Mouse (Mus musculus) MEL (cell line): ENCODE measurements around the gene Tspan14. TPM values are rescaled to one million over a fixed set of nuclear protein-coding genes. Genes with fewer than 3 reads are reported as not detected.

ENCODE experiments used
- DNase-seq: peaks from one replicate; pipeline ENCODE4 v3.0.0; 2011; ENCODE audit warnings: low read depth, low spot score
- H3K27ac ChIP-seq: 2 replicates; pipeline ENCODE4 v1.5.1; 2012; ENCODE audit warnings: low read depth, mild to moderate bottlenecking, control low read depth, low read length, moderate library complexity; ENCODE audit not compliant: control insufficient read depth
- H3K27me3 ChIP-seq, 2 experiments: fragments of 150-350 bp in 1 of 2; sonication (generic) in 1 of 2; 2 replicates each; pipeline ENCODE4 v1.6.1; 2012; ENCODE audit warnings: low read length in 2 of 2, mild to moderate bottlenecking in 2 of 2, improper control_type of control experiment in 1 of 2, moderate library complexity in 1 of 2; ENCODE audit not compliant: insufficient read depth in 2 of 2, control insufficient read depth in 1 of 2
- H3K36me3 ChIP-seq, 2 experiments: 2 replicates each; pipeline ENCODE4 v1.6.1; 2012 to 2014; ENCODE audit warnings: low read length in 2 of 2, improper control_type of control experiment in 1 of 2, inconsistent platforms in 1 of 2, mild to moderate bottlenecking in 1 of 2; ENCODE audit not compliant: insufficient read depth in 2 of 2, control insufficient read depth in 1 of 2
- H3K4me1 ChIP-seq, 2 experiments: fragments of 150-350 bp in 1 of 2; sonication (generic) in 1 of 2; 2 replicates each; pipeline ENCODE4 v1.6.1; 2012; ENCODE audit warnings: low read length in 2 of 2, improper control_type of control experiment in 1 of 2, mild to moderate bottlenecking in 1 of 2; ENCODE audit not compliant: insufficient read depth in 2 of 2, control insufficient read depth in 1 of 2
- H3K4me3 ChIP-seq, 2 experiments: fragments of 150-350 bp in 1 of 2; sonication (generic) in 1 of 2; 2 replicates each; pipeline ENCODE4 v1.5.1; 2012; ENCODE audit warnings: low read depth in 2 of 2, low read length in 2 of 2, mild to moderate bottlenecking in 2 of 2, moderate library complexity in 2 of 2, control low read depth in 1 of 2, improper control_type of control experiment in 1 of 2; ENCODE audit not compliant: control insufficient read depth in 1 of 2, insufficient read depth in 1 of 2
- H3K79me2 ChIP-seq: 2 replicates; pipeline ENCODE4 v1.6.1; 2012; ENCODE audit warnings: mild to moderate bottlenecking, low read length, moderate library complexity; ENCODE audit not compliant: control insufficient read depth, poor library complexity, insufficient read depth
- H3K9ac ChIP-seq: 2 replicates; pipeline ENCODE4 v1.6.1; 2012; ENCODE audit warnings: low read depth, mild to moderate bottlenecking, control low read depth, low read length, moderate library complexity; ENCODE audit not compliant: control insufficient read depth, poor library complexity, severe bottlenecking
- H3K9me3 ChIP-seq: fragments of 150-350 bp; sonication (generic); replicated peaks from 2 replicates; pipeline ENCODE4 v1.6.1; 2012; ENCODE audit warnings: mild to moderate bottlenecking, low read length, improper control_type of control experiment, moderate library complexity; ENCODE audit not compliant: insufficient read depth
- BHLHE40 ChIP-seq: IDR thresholded peaks from 2 replicates; pipeline ENCODE4 v1.6.1; 2012; ENCODE audit warnings: low read depth, mild to moderate bottlenecking, inconsistent platforms, low read length, improper control_type of control experiment, borderline replicate concordance
- CHD1 ChIP-seq: IDR thresholded peaks from 2 replicates; pipeline ENCODE4 v1.6.1; 2012; ENCODE audit warnings: low read depth, mild to moderate bottlenecking, inconsistent platforms, low read length, improper control_type of control experiment
- CHD2 ChIP-seq: IDR thresholded peaks from 2 replicates; pipeline ENCODE4 v1.6.1; 2011; ENCODE audit warnings: low read length, improper control_type of control experiment
- EP300 ChIP-seq, 2 experiments: IDR thresholded peaks; 2 replicates each; pipeline ENCODE4 v1.6.1; 2011; ENCODE audit warnings: improper control_type of control experiment in 2 of 2, low read length in 2 of 2, low read depth in 1 of 2, mild to moderate bottlenecking in 1 of 2
- GATA1 ChIP-seq: IDR thresholded peaks from 2 replicates; pipeline ENCODE4 v1.6.1; 2011; ENCODE audit warnings: low read depth, low read length, improper control_type of control experiment
- HCFC1 ChIP-seq: IDR thresholded peaks from 2 replicates; pipeline ENCODE4 v1.6.1; 2012; ENCODE audit warnings: low read depth, mild to moderate bottlenecking, inconsistent platforms, low read length, improper control_type of control experiment, moderate library complexity
- JUND ChIP-seq: IDR thresholded peaks from 2 replicates; pipeline ENCODE4 v1.6.1; 2011; ENCODE audit warnings: low read depth, mild to moderate bottlenecking, improper control_type of control experiment, low read length
- KAT2A ChIP-seq: conservative IDR thresholded peaks from 2 replicates; pipeline ENCODE4 v1.6.1; 2012; ENCODE audit warnings: low read depth, low read length, improper control_type of control experiment, inconsistent platforms
- MAX ChIP-seq: IDR thresholded peaks from 2 replicates; pipeline ENCODE4 v1.6.1; 2011; ENCODE audit warnings: low read length, improper control_type of control experiment
- MXI1 ChIP-seq: IDR thresholded peaks from 2 replicates; pipeline ENCODE4 v1.6.1; 2011; ENCODE audit warnings: mild to moderate bottlenecking, low read depth, low read length, improper control_type of control experiment
- POLR2A ChIP-seq, 2 experiments: IDR thresholded peaks; 2 replicates each; pipeline ENCODE4 v1.6.1; 2011 to 2012; ENCODE audit warnings: low read length in 2 of 2, mild to moderate bottlenecking in 2 of 2, control low read depth in 1 of 2, improper control_type of control experiment in 1 of 2, low read depth in 1 of 2, moderate library complexity in 1 of 2; ENCODE audit not compliant: control insufficient read depth in 1 of 2, insufficient read depth in 1 of 2, poor library complexity in 1 of 2
- POLR2AphosphoS5 ChIP-seq: IDR thresholded peaks from 2 replicates; pipeline ENCODE4 v1.6.1; 2012; ENCODE audit warnings: low read depth, borderline replicate concordance, mild to moderate bottlenecking, inconsistent platforms, low read length, moderate library complexity, mixed read lengths
- RCOR1 ChIP-seq: IDR thresholded peaks from 2 replicates; pipeline ENCODE4 v1.6.1; 2012; ENCODE audit warnings: low read depth, mild to moderate bottlenecking, inconsistent platforms, low read length, improper control_type of control experiment
- SIN3A ChIP-seq: IDR thresholded peaks from 2 replicates; pipeline ENCODE4 v1.6.1; 2012; ENCODE audit warnings: low read length, improper control_type of control experiment, inconsistent platforms
- SMC3 ChIP-seq: IDR thresholded peaks from 2 replicates; pipeline ENCODE4 v1.6.1; 2011; ENCODE audit warnings: low read depth, low read length, improper control_type of control experiment
- TBP ChIP-seq: IDR thresholded peaks from 2 replicates; pipeline ENCODE4 v1.8.0; 2011; ENCODE audit warnings: low read depth, low read length, improper control_type of control experiment
- UBTF ChIP-seq: IDR thresholded peaks from 2 replicates; pipeline ENCODE4 v1.6.1; 2012; ENCODE audit warnings: low read depth, mild to moderate bottlenecking, inconsistent platforms, low read length, improper control_type of control experiment, moderate library complexity, borderline replicate concordance; ENCODE audit not compliant: insufficient read depth
- USF1 ChIP-seq: IDR thresholded peaks from 2 replicates; pipeline ENCODE4 v1.6.1; 2014; ENCODE audit warnings: low read depth, mild to moderate bottlenecking, inconsistent platforms, low read length, improper control_type of control experiment, moderate library complexity
- USF2 ChIP-seq, 2 experiments: IDR thresholded peaks; 2 replicates each; pipeline ENCODE4 v1.6.1; 2011 to 2012; ENCODE audit warnings: improper control_type of control experiment in 2 of 2, low read length in 2 of 2, borderline replicate concordance in 1 of 2, inconsistent platforms in 1 of 2, low read depth in 1 of 2, mild to moderate bottlenecking in 1 of 2; ENCODE audit not compliant: insufficient read depth in 1 of 2
- ZMIZ1 ChIP-seq: IDR thresholded peaks from 2 replicates; pipeline ENCODE4 v1.6.1; 2012; ENCODE audit warnings: low read depth, mild to moderate bottlenecking, inconsistent platforms, low read length, improper control_type of control experiment, moderate library complexity
- ZNF384 ChIP-seq: IDR thresholded peaks from 2 replicates; pipeline ENCODE4 v1.6.1; 2012; ENCODE audit warnings: low read depth, mild to moderate bottlenecking, inconsistent platforms, low read length, improper control_type of control experiment
- polyA plus RNA-seq, 2 experiments: library from polyadenylated mRNA; stranded (reverse) in 1 of 2; unstranded in 1 of 2; fragments of >175 nt in 1 of 2; fragments of >200 nt in 1 of 2; gene quantifications; 2 replicates each; pipeline versions ENCODE4 v1.2.1 to v1.2.4; 2012; ENCODE audit warnings: low replicate concordance in 2 of 2, low read depth in 1 of 2; ENCODE audit not compliant: insufficient read length in 2 of 2, insufficient read depth in 1 of 2, missing spikeins in 1 of 2
- total RNA-seq: library from RNA; depleted of rRNA; stranded (reverse); fragments of 300-350 nt; gene quantifications from 2 replicates; pipeline ENCODE4 v1.2.3, GENCODE M21; 2012

The Tspan14 gene
- total and polyA plus RNA-seq, 3 experiments, result 24.8 to 29.9 TPM; not detected in 1

DNA sequence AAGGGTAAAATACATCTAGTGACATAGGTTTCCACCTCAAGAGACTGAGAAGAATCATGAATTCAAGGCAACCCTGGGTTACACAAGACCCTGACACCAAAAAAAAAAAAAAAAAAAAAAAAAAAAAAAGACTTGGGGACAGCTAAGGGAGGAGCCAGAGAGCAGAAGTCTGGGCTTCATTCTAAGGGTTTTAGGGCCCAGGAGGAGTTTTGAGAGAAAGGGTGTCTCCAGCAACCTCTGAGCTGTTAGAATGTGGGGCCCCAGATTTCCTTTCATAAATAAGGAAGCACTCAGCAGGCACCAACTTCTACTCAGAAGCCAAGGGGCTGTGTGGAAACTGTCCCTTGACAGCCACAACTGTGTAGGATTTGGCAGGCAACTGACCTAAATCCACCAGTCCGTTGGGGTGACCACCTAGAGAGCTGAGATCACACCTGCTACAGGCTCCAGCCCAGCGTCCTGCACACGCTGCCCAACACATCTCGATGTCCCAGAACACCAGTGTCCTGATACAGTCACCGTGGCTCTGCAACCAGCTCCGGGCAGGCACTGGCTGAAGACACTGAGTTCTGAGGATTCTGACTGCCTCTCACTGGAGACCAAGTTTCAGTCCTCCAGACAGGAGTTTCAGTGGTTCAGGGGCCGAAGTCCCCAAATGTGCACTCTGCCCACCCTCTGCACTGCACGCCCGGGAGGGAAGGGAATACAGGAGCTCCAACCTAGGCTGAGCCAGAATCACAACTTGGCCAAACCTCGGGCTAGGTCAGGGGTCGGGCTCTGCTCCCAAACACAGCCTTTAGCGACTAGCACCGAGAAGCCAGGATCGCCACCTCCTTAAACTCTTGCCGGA lies 875 bp downstream of the Tspan14 start:
- DNase-seq, result peak; percentile 85
- Histone ChIP-seq H3K9me3 (no peaks in the 10 kb centered on the region), H3K27me3 (no peaks in the 10 kb centered on the region), H3K27ac (peak overlapping the region; percentile 68), H3K36me3 (peaks cover 0 to 38% of the 10 kb centered on the region in 2 experiments; a peak in 2 of 4 replicates), H3K4me1 (peaks cover 7 to 36% of the 10 kb centered on the region in 2 experiments), H3K79me2 (peaks cover 21% of the 10 kb centered on the region), H3K4me3 (peak overlapping the region; percentile 88 to 99), H3K9ac (peak overlapping the region; percentile 96)
- TF ChIP-seq HCFC1 (peak; percentile 46; the same call in 1 of the 2 replicates), TBP (0 out of 2 replicates have a peak, but pooled peaks have one; percentile 61), UBTF (no peak), ZNF384 (peak; percentile 83), USF2 (IDR thresholded peaks at IDR 0.05; ENCODE audit: borderline replicate concordance in 1 of 2, insufficient read depth in 1 of 2, low read depth in 1 of 2, low read length in 2 of 2) (no peak), EP300 (IDR thresholded peaks at IDR 0.05; ENCODE audit: low read depth in 1 of 2, low read length in 2 of 2) (peak in 1 of 2 experiments; percentile 28; a peak in 1 of 4 replicates), BHLHE40 (no peak), CHD2 (no peak), KAT2A (no peak), MAX (no peak), SIN3A (peak; percentile 65), SMC3 (no peak), RCOR1 (0 out of 2 replicates have a peak, but pooled peaks have one; percentile 36), USF1 (no peak), CHD1 (no peak), ZMIZ1 (0 out of 2 replicates have a peak, but pooled peaks have one; percentile 28), POLR2A (IDR thresholded peaks at IDR 0.05; ENCODE audit: control insufficient read depth in 1 of 2, insufficient read depth in 1 of 2, low read depth in 1 of 2, low read length in 2 of 2, poor library complexity in 1 of 2) (peak; percentile 19 to 48; a peak in 2 of 4 replicates), POLR2AphosphoS5 (no peak), GATA1 (no peak)

DNA sequence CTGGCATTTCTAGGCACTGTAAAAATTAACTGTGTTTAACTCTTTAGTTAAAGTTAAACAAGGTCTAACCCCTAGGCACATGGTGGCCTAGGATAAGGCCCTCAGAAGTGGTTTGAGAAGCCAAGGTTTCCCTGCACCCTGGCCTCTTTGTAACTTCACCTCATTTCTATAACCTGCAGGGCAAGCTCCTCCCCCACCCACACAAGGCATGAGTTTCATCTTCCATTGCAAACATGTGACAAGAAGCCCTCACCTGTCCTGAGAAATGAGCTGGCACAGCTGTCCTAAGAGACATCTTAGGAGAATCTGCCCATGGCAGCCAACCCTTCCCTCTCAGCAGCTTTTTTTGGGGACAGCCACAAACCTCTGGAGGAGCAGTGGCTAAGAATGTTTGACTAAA lies 1.7 kb downstream of the Tspan14 start:
- no peak for DNase-seq
- peaks cover 7 to 44% of the 10 kb centered on the region in 2 experiments for H3K4me1 ChIP-seq
- no peak overlapping the region for H3K4me3 ChIP-seq
- peaks cover 23% of the 10 kb centered on the region for H3K79me2 ChIP-seq
- H3K9me3 ChIP-seq, result no peaks in the 10 kb centered on the region
- peak overlapping the region; percentile 1; the same call in 1 of the 2 replicates for H3K9ac ChIP-seq
- peaks cover 0 to 46% of the 10 kb centered on the region in 2 experiments; a peak in 2 of 4 replicates for H3K36me3 ChIP-seq
- TF ChIP-seq JUND (no peak), MXI1 (0 out of 2 replicates have a peak, but pooled peaks have one; percentile 10)
- TF ChIP-seq, all 39 proteins: peak for 1
- Histone ChIP-seq H3K27me3 (no peaks in the 10 kb centered on the region), H3K27ac (no peak overlapping the region; the same call in 1 of the 2 replicates)
